Mouse (Mus musculus): ENCODE data around the gene Rapgef5. TPM values are rescaled to one million over a fixed set of nuclear protein-coding genes. Genes with fewer than 3 reads are reported as not detected.

Rapgef5 gene
- polyA plus RNA-seq, 1 experiment = 0.01 TPM

DNA sequence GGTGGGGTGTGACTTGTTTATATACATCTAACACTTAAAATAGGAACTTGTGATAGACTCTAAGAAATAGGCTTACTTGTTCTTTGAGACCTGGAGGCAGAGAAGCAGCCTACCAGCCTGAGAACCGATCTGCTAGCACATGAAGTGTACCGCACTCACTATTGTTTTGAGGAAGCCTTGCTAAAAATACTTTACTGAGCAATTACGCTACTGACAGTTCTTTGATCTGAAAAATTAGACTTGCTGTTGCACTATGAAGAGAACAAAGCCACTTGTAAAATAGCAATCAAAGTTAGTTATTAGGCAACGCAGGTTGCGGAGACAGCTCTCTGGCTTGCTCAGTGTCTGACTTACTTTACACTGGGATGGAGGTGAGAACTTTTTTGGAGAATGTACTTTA, 37.1 kb downstream of the Rapgef5 start:
- H3K36me3 ChIP-seq (ENCODE audit: control insufficient read depth) = no peaks in the 10 kb centered on the region
- H3K4me1 ChIP-seq (ENCODE audit: control insufficient read depth) = no peaks in the 10 kb centered on the region
- peaks cover 7% of the 10 kb centered on the region; the same call in 1 of the 2 replicates for H3K27me3 ChIP-seq (ENCODE audit: control insufficient read depth)
- no peaks in the 10 kb centered on the region for H3K9me3 ChIP-seq (ENCODE audit: control insufficient read depth, low read length)
- no peak for TF ChIP-seq TAL1 (IDR thresholded peaks at IDR 0.05; ENCODE audit: low read length)
- no peak for TF ChIP-seq GATA1 (IDR thresholded peaks at IDR 0.05; ENCODE audit: low read length)
- no peak overlapping the region for H3K4me3 ChIP-seq (replicated peaks)

GRCm38 (mm10) chr12:117554612-117555063, 38.4 kb downstream of the Rapgef5 start:
- H3K9me3 ChIP-seq (ENCODE audit: control insufficient read depth, low read length) = no peaks in the 10 kb centered on the region
- no peak overlapping the region for H3K4me3 ChIP-seq (replicated peaks)
- no peaks in the 10 kb centered on the region for H3K4me1 ChIP-seq (ENCODE audit: control insufficient read depth)
- no peaks in the 10 kb centered on the region; the same call in 1 of the 2 replicates for H3K27me3 ChIP-seq (ENCODE audit: control insufficient read depth)
- no peak for TF ChIP-seq GATA1 (IDR thresholded peaks at IDR 0.05; ENCODE audit: low read length)
- no peak for TF ChIP-seq TAL1 (IDR thresholded peaks at IDR 0.05; ENCODE audit: low read length)
- no peaks in the 10 kb centered on the region for H3K36me3 ChIP-seq (ENCODE audit: control insufficient read depth)

DNA sequence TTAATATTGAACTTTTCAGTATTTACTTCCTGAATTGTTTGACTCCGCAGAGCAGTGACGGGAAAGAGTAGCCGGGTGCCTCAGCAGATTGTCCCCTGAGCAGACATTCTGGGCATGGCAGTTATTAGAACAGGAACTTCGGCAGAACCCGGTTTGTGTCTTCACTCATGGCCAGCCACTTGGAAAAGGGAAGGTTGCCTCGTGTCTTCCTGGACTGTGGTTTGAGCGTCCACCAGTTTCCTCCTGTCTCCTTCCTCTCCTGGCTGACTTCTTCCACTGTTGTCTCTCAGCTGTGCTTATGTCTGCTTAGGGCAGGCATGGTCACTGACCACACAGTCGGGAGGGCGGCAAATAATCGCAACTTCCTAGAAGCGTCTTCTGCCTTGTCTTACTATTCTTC, 44.2 kb downstream of the Rapgef5 start:
- no peak for TF ChIP-seq GATA1 (IDR thresholded peaks at IDR 0.05; ENCODE audit: low read length)
- no peak for TF ChIP-seq TAL1 (IDR thresholded peaks at IDR 0.05; ENCODE audit: low read length)
- Histone ChIP-seq H3K4me1 (ENCODE audit: control insufficient read depth) (no peaks in the 10 kb centered on the region), H3K4me3 (replicated peaks) (no peak overlapping the region), H3K36me3 (ENCODE audit: control insufficient read depth) (no peaks in the 10 kb centered on the region), H3K27me3 (ENCODE audit: control insufficient read depth) (peaks cover 12% of the 10 kb centered on the region), H3K9me3 (ENCODE audit: control insufficient read depth, low read length) (peaks cover 7% of the 10 kb centered on the region)

DNA sequence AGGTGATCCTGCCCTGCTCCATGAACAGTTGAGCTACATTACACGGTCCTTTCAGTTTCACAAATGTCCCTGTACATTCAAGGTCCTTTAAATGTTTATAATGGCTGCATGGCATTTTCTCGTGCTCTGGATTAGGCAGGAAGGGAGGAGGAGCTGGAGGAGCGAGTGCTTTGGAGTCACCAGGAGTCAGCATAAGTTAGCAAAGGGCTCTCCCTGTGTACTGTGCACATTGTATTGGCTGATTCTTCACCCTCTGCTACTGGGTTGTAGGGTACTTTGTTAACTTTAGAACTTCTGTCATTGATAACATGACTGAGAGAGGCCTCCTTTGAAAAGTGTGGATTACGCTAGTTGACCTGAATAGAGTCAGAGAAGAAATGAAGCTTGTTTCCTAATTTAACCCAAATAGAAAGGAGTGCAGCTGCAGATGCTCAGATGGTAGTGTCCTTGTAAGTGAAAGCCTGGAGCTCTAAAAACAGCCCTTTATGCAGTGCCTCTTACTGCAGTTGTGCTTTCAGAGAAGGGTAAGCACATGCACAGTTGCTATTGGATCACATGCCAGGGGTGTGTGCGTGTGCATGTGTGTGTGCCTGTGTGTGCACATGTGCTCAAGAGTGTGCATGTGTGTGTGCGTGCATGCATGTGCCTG, 45.3 kb downstream of the Rapgef5 start:
- TF ChIP-seq GATA1 (IDR thresholded peaks at IDR 0.05; ENCODE audit: low read length) (no peak), TAL1 (IDR thresholded peaks at IDR 0.05; ENCODE audit: low read length) (no peak)
- Histone ChIP-seq H3K36me3 (ENCODE audit: control insufficient read depth) (no peaks in the 10 kb centered on the region), H3K4me1 (ENCODE audit: control insufficient read depth) (no peaks in the 10 kb centered on the region), H3K27me3 (ENCODE audit: control insufficient read depth) (peaks cover 12% of the 10 kb centered on the region), H3K4me3 (replicated peaks) (no peak overlapping the region), H3K9me3 (ENCODE audit: control insufficient read depth, low read length) (peaks cover 7% of the 10 kb centered on the region)

- Histone ChIP-seq H3K27me3 (ENCODE audit: control insufficient read depth) (peaks cover 13% of the 10 kb centered on the region), H3K36me3 (ENCODE audit: control insufficient read depth) (no peaks in the 10 kb centered on the region), H3K9me3 (ENCODE audit: control insufficient read depth, low read length) (peaks cover 7% of the 10 kb centered on the region), H3K4me1 (ENCODE audit: control insufficient read depth) (no peaks in the 10 kb centered on the region), H3K4me3 (replicated peaks) (no peak overlapping the region)
- TF ChIP-seq GATA1 (IDR thresholded peaks at IDR 0.05; ENCODE audit: low read length) = no peak
- TF ChIP-seq TAL1 (IDR thresholded peaks at IDR 0.05; ENCODE audit: low read length) = 0 out of 3 replicates have a peak, but pooled peaks have one; percentile 20
These were observed 45.8 kb downstream of the Rapgef5 start for GRCm38 (mm10) chr12:117562085-117562484.

- Histone ChIP-seq H3K36me3 (ENCODE audit: control insufficient read depth) (no peaks in the 10 kb centered on the region), H3K4me1 (ENCODE audit: control insufficient read depth) (no peaks in the 10 kb centered on the region), H3K4me3 (replicated peaks) (no peak overlapping the region), H3K27me3 (ENCODE audit: control insufficient read depth) (peaks cover 14% of the 10 kb centered on the region), H3K9me3 (ENCODE audit: control insufficient read depth, low read length) (peaks cover 7% of the 10 kb centered on the region)
- TF ChIP-seq TAL1 (IDR thresholded peaks at IDR 0.05; ENCODE audit: low read length) = no peak
- no peak for TF ChIP-seq GATA1 (IDR thresholded peaks at IDR 0.05; ENCODE audit: low read length)
These were observed 47.6 kb downstream of the Rapgef5 start for GRCm38 (mm10) chr12:117563859-117564258.

DNA sequence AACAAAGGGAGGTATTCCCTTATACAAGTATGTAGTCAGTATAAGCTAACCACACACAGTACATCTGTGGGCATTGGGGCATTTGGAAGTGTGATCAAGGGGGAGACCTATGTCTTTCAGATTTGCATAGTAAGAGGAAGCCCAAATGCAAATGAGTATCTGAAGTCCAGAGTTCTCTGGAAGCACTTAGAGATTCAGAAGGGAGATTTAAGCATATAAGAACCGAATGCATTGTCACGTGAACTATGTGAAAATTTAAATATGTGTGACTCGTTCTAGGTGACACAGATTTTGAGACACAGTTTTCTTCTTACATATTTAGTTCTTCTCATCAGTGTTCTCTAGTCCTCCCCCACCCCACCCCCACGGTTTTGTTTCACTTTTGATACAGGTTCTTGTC, 50.0 kb downstream of the Rapgef5 start:
- Histone ChIP-seq H3K4me1 (ENCODE audit: control insufficient read depth) (no peaks in the 10 kb centered on the region), H3K36me3 (ENCODE audit: control insufficient read depth) (no peaks in the 10 kb centered on the region), H3K4me3 (replicated peaks) (no peak overlapping the region), H3K9me3 (ENCODE audit: control insufficient read depth, low read length) (peaks cover 7% of the 10 kb centered on the region), H3K27me3 (ENCODE audit: control insufficient read depth) (peaks cover 11% of the 10 kb centered on the region; the same call in 1 of the 2 replicates)
- TF ChIP-seq GATA1 (IDR thresholded peaks at IDR 0.05; ENCODE audit: low read length) (no peak), TAL1 (IDR thresholded peaks at IDR 0.05; ENCODE audit: low read length) (no peak)

GRCm38 (mm10) chr12:117569671-117570070, 53.4 kb downstream of the Rapgef5 start:
- Histone ChIP-seq H3K27me3 (ENCODE audit: control insufficient read depth) (peaks cover 2% of the 10 kb centered on the region; the same call in 1 of the 2 replicates), H3K4me3 (replicated peaks) (no peak overlapping the region), H3K36me3 (ENCODE audit: control insufficient read depth) (no peaks in the 10 kb centered on the region), H3K9me3 (ENCODE audit: control insufficient read depth, low read length) (no peaks in the 10 kb centered on the region), H3K4me1 (ENCODE audit: control insufficient read depth) (no peaks in the 10 kb centered on the region)
- TF ChIP-seq GATA1 (IDR thresholded peaks at IDR 0.05; ENCODE audit: low read length) = no peak
- TF ChIP-seq TAL1 (IDR thresholded peaks at IDR 0.05; ENCODE audit: low read length) = no peak

- Histone ChIP-seq H3K4me3 (replicated peaks) (no peak overlapping the region), H3K36me3 (ENCODE audit: control insufficient read depth) (no peaks in the 10 kb centered on the region), H3K27me3 (ENCODE audit: control insufficient read depth) (no peaks in the 10 kb centered on the region), H3K4me1 (ENCODE audit: control insufficient read depth) (no peaks in the 10 kb centered on the region), H3K9me3 (ENCODE audit: control insufficient read depth, low read length) (no peaks in the 10 kb centered on the region)
- TF ChIP-seq TAL1 (IDR thresholded peaks at IDR 0.05; ENCODE audit: low read length) = no peak
These were observed 68.0 kb downstream of the Rapgef5 start for GRCm38 (mm10) chr12:117584256-117584655.
